Mouse (Mus musculus) CH12F3 (cell line): ENCODE data around the gene Cabp5.
"Not testable (repeated sequence)": the region's sequence is repeated elsewhere in the genome, so short reads cannot be mapped to it uniquely, and the experiment has no call there.

Experiments
- in situ Hi-C: fragments of 300-500 bp; cut with MboI; formaldehyde crosslinking; loops from 2 replicates; pipeline ENCODE4 v1.14.3; 2020; ENCODE audit warnings: low sequenced_read_pairs

The Cabp5 gene

DNA sequence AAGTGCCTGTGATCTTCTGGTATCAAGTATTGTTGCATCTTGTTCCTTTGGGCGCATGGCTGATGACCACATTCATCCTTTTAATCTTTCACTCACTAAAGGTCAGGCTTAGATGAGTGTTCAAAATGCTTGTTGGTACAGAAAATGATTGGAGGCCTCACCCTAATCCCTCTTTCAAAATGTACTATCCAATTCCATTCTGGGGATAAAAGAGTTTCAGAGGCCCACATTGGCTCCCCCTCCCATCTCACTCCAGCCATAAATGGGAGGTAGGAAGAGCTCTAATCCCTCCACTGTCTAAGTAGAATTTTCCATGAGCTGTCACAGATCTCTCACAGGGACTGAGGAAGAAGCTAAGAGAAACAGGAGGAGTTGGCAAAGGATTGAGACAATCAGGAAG, at the start of gene Cabp5:
Gene Cabp5 (plus strand): TSS at position 301 of the 400 bp plus-strand sequence.
- in situ Hi-C loops, result no loop called here

DNA sequence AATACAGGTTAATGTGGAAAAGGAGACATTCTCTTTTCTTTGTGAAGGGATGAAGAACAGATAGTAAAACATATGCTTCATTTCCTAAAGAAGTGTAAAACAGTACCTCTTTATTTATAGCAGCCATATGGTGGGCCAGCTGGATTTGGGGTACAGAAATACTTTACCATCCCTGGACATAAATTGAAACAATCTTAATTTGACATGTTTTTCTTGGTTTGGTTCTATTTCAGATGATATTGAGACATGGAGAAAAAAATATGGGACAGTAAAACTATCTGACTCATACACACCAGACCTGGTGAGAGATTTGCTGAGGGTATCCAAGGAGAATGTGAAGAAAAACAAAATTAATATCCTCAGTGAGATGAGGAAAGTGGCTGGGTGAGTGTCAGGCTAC, 42.0 kb upstream of the Cabp5 start:
- in situ Hi-C loops, result no loop called here

DNA sequence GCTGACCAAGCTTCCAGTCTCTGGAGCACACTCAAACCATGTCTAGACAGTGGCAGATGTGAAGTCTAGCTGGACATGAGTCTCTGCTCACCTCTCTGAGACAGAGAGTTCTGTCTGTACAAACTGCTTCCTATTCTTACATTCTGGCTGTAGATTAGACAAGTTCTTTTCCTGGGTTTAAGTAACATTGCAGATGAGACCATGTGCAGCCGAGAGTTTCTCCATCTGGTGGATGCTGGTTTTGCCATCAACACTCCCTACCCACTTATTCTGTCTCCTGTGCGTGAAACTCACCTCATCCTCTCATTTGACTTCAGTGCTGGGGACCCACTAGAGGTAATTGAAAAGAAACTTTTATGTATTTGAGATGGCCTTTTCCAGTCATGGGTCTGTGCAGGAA, 17.3 kb upstream of the Cabp5 start:
- in situ Hi-C loops, result no loop called here

DNA sequence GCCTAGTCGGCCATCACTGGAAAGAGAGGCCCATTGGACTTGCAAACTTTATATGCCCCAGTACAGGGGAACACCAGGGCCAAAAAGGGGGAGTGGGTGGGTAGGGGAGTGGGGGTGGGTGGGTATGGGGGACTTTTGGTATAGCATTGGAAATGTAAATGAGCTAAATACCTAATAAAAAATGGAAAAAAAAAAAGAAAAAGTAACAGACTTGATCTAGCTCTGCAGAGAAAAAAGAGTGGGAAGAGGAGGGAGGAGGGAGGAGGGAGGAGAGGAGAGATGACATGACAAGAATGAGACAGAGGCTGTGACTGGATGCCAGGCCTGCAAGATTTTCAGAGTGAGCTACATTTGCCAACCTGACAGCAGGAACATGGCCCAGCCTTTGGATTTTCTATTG, 52.6 kb downstream of the Cabp5 start, which contains the start of gene Bsph1:
Gene Bsph1 (plus strand): TSS at position 301 of the 400 bp plus-strand sequence.
- in situ Hi-C loops, result not testable (repeated sequence)
